Mouse (Mus musculus): Measurements from ENCODE around the gene Frrs1. TPM values are rescaled to one million over a fixed set of nuclear protein-coding genes. Genes with fewer than 3 reads are reported as not detected.

Frrs1 gene
- polyA plus RNA-seq, 1 experiment = 24.8 TPM

DNA sequence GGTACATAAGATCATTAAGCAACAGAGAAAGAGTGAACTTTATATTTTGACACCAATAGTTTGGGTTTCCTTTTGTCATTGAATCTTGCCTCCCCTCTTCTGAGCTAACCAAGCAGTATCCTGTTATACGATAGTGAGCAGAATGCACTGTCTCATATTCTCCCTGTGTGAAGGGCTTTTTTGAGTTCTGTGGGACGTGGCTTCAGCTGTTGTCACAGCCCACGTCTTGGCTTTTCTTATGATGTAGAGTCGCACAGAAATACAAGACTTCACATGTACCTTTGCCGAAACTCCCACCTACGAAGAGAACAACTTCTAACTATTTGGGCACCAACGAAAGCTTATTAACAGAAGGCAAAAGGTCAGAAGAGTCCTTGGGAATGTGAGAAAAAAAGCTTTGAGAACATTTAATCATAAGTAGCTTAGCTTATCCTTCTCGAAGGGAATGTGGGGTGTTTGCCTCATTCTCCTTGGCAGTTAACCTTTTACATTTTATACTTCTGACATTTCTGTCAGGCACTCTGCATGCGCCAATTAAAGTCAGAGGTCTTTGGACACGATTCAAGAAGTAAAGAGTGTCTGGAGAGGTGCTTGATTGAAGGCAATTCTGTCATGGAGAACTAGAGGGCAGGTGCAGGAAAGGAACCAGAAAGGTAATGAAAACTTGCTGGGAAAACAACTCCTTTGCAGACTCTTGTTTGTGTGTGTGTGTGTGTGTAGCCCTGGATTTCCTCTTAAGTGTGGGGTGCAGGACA is 81.7 kb downstream of the Frrs1 start:
- WGBS = 87% methylated on average over 10 of the region's 10 CpGs
- Histone ChIP-seq H3K27ac (ENCODE audit: control insufficient read depth, insufficient read depth, low read length) (no peak overlapping the region), H3K4me3 (ENCODE audit: control insufficient read depth, insufficient read depth, low read length) (no peak overlapping the region), H3K27me3 (ENCODE audit: control insufficient read depth, insufficient read depth, low read length) (no peaks in the 10 kb centered on the region), H3K36me3 (ENCODE audit: control insufficient read depth, insufficient read depth, low read length) (no peaks in the 10 kb centered on the region), H3K4me1 (replicated peaks; ENCODE audit: control insufficient read depth, insufficient read depth, low read length) (no peaks in the 10 kb centered on the region)
- TF ChIP-seq POLR2A (IDR thresholded peaks at IDR 0.05; ENCODE audit: control insufficient read depth, extremely low read depth, insufficient read depth, low read length, poor library complexity) (no peak), CTCF (IDR thresholded peaks at IDR 0.05; ENCODE audit: borderline replicate concordance, control insufficient read depth, extremely low read depth, insufficient read depth, low read length, poor library complexity) (no peak)
- DNase-seq = no peak

DNA sequence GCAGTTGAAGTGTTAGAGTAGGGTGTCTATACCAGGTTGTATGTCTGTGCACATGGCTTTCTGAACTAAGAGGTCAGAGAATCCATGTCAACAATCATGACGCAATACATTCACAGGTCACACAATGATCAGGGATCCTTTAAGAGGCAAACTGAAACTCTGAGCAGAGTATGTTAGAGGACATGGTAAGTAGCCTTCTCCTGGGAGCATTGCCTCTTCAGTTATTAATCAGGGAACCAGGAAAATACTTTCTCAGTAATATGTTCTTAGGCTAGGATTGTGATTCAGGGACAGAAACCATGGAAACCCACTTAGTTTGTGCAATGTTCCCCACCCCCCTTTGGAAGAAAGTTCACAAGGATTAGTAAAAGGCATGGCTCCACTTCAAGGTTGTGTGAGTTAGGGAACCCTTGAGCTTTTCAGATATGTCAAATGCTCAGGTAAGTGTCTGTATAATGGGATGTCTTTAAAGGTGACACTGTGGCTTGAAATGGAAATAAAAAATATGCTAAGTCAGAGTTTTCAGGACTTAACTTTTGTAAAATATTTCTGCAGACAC is 82.4 kb downstream of the Frrs1 start:
- no peak for TF ChIP-seq CTCF (IDR thresholded peaks at IDR 0.05; ENCODE audit: borderline replicate concordance, control insufficient read depth, extremely low read depth, insufficient read depth, low read length, poor library complexity)
- TF ChIP-seq POLR2A (IDR thresholded peaks at IDR 0.05; ENCODE audit: control insufficient read depth, extremely low read depth, insufficient read depth, low read length, poor library complexity) = no peak
- Histone ChIP-seq H3K4me3 (ENCODE audit: control insufficient read depth, insufficient read depth, low read length) (no peak overlapping the region), H3K27me3 (ENCODE audit: control insufficient read depth, insufficient read depth, low read length) (no peaks in the 10 kb centered on the region), H3K27ac (ENCODE audit: control insufficient read depth, insufficient read depth, low read length) (no peak overlapping the region), H3K4me1 (replicated peaks; ENCODE audit: control insufficient read depth, insufficient read depth, low read length) (no peaks in the 10 kb centered on the region), H3K36me3 (ENCODE audit: control insufficient read depth, insufficient read depth, low read length) (no peaks in the 10 kb centered on the region)
- no peak for DNase-seq
- 88% methylated on average over 1 of the region's 1 CpGs for WGBS

DNA sequence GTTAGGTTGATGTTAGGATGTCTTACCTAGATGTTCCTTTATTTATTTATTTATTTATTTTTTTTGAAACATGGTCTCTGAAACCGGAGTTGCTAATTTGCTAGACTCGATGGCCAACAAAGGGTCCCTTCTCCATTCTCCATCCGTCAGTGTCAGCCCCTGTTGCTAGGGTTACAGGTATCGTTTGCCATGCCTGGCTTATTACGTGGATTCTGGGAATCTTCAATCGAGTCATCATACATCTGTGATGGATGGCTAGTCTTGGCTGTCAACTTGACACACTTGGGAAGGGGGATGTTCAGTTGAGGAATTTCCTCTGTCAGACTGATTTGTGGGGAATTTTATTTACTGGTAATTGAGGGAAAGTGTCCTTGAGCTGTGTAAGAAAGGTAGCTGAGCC is 83.5 kb downstream of the Frrs1 start:
- 93% methylated on average over 6 of the region's 6 CpGs for WGBS

GRCm38 (mm10) chr3:116943422-116943821 is 84.2 kb downstream of the Frrs1 start:
- 91% methylated on average over 4 of the region's 4 CpGs for WGBS
- Histone ChIP-seq H3K36me3 (ENCODE audit: control insufficient read depth, insufficient read depth, low read length) (no peaks in the 10 kb centered on the region), H3K4me3 (ENCODE audit: control insufficient read depth, insufficient read depth, low read length) (no peak overlapping the region), H3K27ac (ENCODE audit: control insufficient read depth, insufficient read depth, low read length) (no peak overlapping the region), H3K4me1 (replicated peaks; ENCODE audit: control insufficient read depth, insufficient read depth, low read length) (no peaks in the 10 kb centered on the region), H3K27me3 (ENCODE audit: control insufficient read depth, insufficient read depth, low read length) (no peaks in the 10 kb centered on the region)
- no peak for DNase-seq
- TF ChIP-seq POLR2A (IDR thresholded peaks at IDR 0.05; ENCODE audit: control insufficient read depth, extremely low read depth, insufficient read depth, low read length, poor library complexity) (no peak), CTCF (IDR thresholded peaks at IDR 0.05; ENCODE audit: borderline replicate concordance, control insufficient read depth, extremely low read depth, insufficient read depth, low read length, poor library complexity) (no peak)

More for the DNA sequence above, 83.5 kb downstream of the Frrs1 start:
- H3K4me1 ChIP-seq (replicated peaks; ENCODE audit: control insufficient read depth, insufficient read depth, low read length) = no peaks in the 10 kb centered on the region
- no peaks in the 10 kb centered on the region for H3K36me3 ChIP-seq (ENCODE audit: control insufficient read depth, insufficient read depth, low read length)
- TF ChIP-seq POLR2A (IDR thresholded peaks at IDR 0.05; ENCODE audit: control insufficient read depth, extremely low read depth, insufficient read depth, low read length, poor library complexity) = no peak
- TF ChIP-seq CTCF (IDR thresholded peaks at IDR 0.05; ENCODE audit: borderline replicate concordance, control insufficient read depth, extremely low read depth, insufficient read depth, low read length, poor library complexity) = no peak
- DNase-seq = no peak
- no peak overlapping the region for H3K27ac ChIP-seq (ENCODE audit: control insufficient read depth, insufficient read depth, low read length)
- H3K27me3 ChIP-seq (ENCODE audit: control insufficient read depth, insufficient read depth, low read length) = no peaks in the 10 kb centered on the region
- no peak overlapping the region for H3K4me3 ChIP-seq (ENCODE audit: control insufficient read depth, insufficient read depth, low read length)

DNA sequence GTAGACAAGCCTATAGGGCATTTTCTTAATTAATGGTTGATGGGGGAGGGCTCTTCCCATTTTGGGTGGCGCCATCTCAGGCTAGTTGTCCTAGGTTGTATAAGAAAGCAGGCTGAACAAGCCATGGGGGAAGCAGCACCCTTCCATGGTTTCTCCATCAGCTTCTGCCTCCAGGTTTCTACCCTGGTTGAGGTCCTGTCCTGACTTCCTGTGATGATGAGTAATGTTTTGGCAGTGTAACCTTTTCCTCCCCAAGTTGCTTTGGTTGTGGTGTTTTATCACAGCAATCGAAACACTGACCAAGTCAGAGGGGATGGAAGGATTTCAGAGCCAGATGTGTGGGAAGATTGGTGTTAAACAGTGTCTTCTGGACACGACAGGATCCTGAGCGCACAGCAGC is 87.2 kb downstream of the Frrs1 start:
- 81% methylated on average over 4 of the region's 4 CpGs for WGBS

GRCm38 (mm10) chr3:116950665-116951115 is 91.4 kb downstream of the Frrs1 start:
- Histone ChIP-seq H3K36me3 (ENCODE audit: control insufficient read depth, insufficient read depth, low read length) (no peaks in the 10 kb centered on the region), H3K4me3 (ENCODE audit: control insufficient read depth, insufficient read depth, low read length) (no peak overlapping the region), H3K27me3 (ENCODE audit: control insufficient read depth, insufficient read depth, low read length) (no peaks in the 10 kb centered on the region), H3K4me1 (replicated peaks; ENCODE audit: control insufficient read depth, insufficient read depth, low read length) (no peaks in the 10 kb centered on the region), H3K27ac (ENCODE audit: control insufficient read depth, insufficient read depth, low read length) (no peak overlapping the region)
- no peak for DNase-seq
- WGBS = 91% methylated on average over 6 of the region's 6 CpGs
- TF ChIP-seq CTCF (IDR thresholded peaks at IDR 0.05; ENCODE audit: borderline replicate concordance, control insufficient read depth, extremely low read depth, insufficient read depth, low read length, poor library complexity) = no peak
- no peak for TF ChIP-seq POLR2A (IDR thresholded peaks at IDR 0.05; ENCODE audit: control insufficient read depth, extremely low read depth, insufficient read depth, low read length, poor library complexity)

More for the DNA sequence above, 87.2 kb downstream of the Frrs1 start:
- no peaks in the 10 kb centered on the region for H3K4me1 ChIP-seq (replicated peaks; ENCODE audit: control insufficient read depth, insufficient read depth, low read length)
- no peaks in the 10 kb centered on the region for H3K36me3 ChIP-seq (ENCODE audit: control insufficient read depth, insufficient read depth, low read length)
- no peak for DNase-seq
- no peak for TF ChIP-seq CTCF (IDR thresholded peaks at IDR 0.05; ENCODE audit: borderline replicate concordance, control insufficient read depth, extremely low read depth, insufficient read depth, low read length, poor library complexity)
- no peak for TF ChIP-seq POLR2A (IDR thresholded peaks at IDR 0.05; ENCODE audit: control insufficient read depth, extremely low read depth, insufficient read depth, low read length, poor library complexity)
- no peak overlapping the region for H3K4me3 ChIP-seq (ENCODE audit: control insufficient read depth, insufficient read depth, low read length)
- no peak overlapping the region for H3K27ac ChIP-seq (ENCODE audit: control insufficient read depth, insufficient read depth, low read length)
- H3K27me3 ChIP-seq (ENCODE audit: control insufficient read depth, insufficient read depth, low read length) = no peaks in the 10 kb centered on the region
